Mouse (Mus musculus) embryo, embryonic 11.5 days (tissue): ENCODE results near the gene Btbd9.
A peak's percentile ranks its signal among the peaks of the same experiment; 100 is the strongest.

ENCODE experiments used
- DNase-seq: peaks from one replicate; pipeline ENCODE4 v3.0.0-alpha.2; 2012; ENCODE audit warnings: low read depth, low spot score

Gene Btbd9

DNA sequence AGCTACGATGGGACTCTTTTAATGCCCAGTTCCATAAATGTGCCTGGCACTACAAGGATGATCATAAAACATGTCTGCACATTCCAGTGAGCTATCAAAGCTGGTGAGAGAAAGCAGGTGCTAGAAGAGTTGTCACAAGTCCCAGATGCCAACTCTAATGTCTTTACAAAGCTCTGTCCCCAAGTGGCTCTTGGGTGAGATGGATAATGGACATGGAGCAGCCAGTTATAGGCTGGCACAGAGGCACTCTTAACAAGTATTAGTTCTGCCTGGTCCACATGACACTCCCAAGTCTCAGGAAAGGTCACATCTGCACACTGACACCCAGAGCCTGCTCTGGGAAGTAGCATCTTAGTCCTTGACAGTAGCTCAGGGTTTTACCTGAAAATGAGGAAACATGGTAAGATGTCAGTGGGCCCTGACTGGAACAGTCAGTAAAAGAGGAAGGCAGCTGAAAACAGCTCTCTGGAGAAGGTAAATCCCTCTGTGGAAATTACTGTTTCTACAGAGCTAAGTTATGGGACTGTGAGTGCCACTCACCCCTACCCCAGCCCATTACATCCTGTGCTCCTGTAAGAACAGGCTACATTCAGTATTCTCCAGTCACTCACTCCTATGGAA, 91.7 kb downstream of the Btbd9 start:
- DNase-seq: no peak

DNA sequence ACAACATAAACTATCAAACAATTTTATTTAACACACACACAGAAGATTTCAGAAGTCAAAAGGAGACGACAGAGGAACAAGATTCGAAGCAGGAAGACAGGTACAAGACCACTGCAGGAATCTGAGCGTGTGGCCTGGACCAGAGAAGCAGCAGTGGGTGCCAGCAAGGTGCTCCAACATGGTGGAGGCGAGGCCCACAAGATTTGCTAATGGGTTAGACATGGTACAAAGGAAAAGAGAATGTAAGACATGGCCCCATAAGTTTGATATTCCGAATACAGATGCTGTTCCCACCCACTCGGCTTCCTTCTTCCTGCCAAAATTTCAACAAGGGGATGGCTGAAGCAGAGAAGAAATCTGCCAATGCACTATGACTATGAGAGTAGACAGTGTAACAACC, 94.5 kb downstream of the Btbd9 start:
- no peak for DNase-seq

DNA sequence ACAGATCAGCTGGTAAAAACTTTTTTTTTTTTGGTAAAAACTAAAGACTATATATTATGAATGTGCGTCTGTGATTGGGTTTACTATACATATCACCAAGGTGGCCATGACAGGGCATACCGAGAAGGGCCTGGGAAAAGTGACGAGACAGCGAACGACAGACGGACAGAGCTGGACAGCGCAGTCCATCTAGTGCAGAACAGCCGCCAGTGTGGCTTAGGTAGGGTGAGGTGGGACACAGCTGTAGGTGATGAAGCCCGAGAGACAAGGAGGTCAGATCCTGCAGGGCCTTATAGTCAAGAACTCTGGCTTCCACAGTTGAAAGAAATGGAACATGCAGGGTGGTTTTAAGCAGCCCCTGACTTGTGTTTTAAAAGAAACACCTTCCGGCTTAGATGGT, 94.9 kb downstream of the Btbd9 start:
- DNase-seq: no peak

DNA sequence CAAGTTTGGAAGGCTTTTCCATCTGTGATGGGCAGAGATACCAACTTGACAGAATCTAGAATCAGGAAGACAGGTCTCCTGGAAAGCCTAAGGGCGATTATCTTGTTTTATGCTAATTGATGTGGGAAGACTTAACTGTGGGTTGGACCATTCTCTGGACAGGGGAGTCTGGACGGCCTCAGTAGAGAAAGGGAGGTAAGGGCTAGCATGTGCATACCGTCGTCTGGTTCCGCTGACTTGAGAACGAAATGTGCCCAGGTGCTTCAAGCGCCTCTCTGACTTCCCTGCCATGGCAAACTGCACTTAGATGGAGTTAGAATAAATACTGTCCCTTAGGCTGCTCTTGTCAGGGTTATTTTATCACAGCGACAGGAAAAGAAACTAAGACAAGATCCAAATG, 95.9 kb downstream of the Btbd9 start:
- no peak for DNase-seq

DNA sequence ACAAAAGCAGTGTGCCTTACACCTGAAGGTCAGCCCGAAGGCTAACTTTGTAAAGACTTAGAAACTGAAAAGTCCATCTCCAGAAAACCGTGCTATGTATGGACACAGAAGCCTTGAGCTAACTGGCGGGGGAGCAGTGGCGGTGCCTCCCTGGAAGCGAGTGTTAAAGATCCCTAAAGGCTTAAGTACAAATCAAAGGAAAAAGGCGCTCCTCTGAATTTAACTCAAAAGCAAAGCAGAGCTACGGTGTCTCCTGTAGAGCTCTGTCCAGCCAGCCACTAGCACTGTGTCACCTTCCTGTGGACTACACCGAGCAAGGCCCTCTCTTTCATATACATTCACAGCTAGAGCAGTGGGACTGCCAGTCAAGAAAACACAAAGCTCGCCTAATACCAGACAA, 98.1 kb downstream of the Btbd9 start:
- DNase-seq: no peak

DNA sequence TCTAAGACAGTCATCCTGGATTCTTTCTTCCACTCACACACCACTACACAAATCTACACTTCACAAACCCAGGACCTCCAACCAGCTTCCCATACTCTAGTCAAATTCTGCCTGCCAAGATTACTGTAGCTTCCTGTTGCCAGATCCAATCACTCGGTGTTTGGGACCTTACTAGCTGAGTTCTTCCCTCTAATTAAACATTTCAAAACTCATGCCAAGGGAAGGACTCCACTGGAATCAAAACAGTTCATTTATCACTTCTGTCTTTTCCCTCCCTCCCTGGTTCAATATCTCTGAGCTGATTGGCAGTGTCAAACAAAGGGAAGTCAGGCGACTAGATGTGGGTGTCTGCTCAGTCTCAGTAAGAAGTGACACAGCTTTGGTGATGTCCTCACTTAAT, 101.7 kb downstream of the Btbd9 start:
- no peak for DNase-seq

DNA sequence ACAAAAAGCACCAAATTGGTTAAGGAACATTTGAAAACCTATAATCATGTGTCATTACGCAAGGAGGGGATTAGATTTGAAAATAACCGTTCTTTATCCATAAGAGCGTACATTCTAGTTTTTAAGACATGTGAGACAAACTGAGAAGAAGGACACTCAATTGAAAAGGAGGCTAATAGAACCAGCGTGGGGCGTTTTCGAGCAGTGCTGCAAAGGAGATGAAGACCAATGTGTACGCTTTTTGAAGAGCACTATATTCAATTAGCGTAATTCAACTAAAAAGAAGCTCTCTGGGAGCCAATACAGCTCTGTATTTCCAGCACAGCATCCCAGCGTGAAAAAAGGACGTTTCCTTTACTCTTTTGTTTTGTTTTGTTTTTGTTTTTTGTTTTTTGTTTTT, 103.5 kb downstream of the Btbd9 start:
- no peak for DNase-seq

DNA sequence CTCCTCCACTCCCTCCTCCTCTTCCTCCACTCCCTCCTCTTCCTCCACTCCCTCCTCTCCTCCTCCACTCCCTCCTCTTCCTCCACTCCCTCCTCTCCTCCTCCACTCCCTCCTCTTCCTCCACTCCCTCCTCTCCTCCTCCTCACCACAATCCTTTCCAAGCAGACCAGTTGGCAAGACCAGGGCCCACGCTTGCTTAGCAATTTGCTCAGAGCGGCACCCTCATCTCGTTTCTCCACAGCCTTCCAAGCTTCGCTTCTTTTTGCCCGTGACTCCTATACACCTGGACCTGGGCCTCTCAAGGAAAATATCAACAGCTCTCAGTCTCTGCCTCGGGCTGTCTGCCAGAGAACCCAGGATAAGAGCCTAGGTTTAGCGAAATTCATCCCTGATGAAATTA, 104.8 kb downstream of the Btbd9 start:
- DNase-seq: no peak

DNA sequence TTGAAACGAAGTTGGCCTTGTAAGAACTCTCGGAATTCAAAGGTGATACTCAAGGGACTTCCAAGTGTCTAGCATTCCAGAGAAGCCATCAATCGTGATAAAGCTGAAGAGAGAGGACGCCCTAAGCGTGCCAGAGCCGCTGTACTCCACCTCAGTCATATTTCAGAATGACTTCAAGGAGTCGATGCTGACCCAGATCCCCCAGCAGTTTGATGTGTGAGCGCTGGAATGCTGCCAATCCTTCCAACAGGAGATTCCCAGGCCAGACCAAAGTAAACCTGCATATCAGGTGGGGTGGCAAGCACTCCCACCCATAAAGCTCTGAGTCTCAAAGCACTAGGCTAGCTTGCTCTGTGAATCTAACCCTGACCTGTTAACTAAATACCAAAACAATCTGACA, 105.5 kb downstream of the Btbd9 start:
- peak; percentile 59 for DNase-seq

DNA sequence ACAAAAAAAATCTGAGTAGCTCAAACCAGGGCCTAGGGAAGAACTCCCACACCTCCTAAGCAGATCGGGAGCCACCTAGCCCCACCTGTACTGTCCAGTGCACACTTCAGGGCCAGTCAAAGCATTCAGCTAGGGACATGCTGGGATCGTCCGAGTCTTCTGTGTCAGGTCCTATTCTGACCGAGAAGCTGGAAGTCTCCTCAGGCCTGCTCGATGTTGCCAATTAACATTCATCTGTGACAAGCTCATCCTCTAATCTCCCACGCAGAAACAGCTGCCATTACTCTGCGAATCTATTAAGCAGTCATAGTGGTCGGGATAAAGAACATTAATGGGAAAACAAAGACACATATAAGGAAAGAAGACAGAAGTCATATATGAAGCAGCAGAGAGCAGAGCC, 106.0 kb downstream of the Btbd9 start:
- DNase-seq: no peak

DNA sequence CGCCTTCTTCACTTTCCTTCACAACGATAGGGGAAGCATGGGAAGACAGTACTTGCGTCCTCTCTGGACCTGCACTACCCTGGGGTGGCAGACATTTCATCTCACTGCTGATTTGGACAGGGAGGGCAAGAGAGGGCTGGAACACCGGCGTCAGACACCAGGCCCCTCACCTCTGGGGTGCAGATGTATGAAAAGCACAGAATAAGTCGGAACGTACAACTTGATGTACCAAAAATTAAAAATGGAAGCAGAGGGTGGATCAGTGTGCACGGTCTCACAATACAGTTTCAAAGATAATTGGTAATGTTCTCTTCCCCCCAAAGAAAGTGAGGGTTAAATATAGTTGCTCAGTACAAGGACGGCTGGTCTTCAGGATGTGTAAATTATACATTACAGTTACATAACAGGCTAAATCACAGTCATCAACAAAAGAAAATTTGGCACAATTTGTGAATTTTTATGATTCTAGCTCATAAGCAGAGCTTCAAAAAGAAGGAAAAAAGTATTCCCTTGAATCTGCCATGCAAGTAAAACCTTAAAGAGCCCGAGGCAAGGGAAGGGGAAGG, 106.7 kb downstream of the Btbd9 start:
- no peak for DNase-seq

DNA sequence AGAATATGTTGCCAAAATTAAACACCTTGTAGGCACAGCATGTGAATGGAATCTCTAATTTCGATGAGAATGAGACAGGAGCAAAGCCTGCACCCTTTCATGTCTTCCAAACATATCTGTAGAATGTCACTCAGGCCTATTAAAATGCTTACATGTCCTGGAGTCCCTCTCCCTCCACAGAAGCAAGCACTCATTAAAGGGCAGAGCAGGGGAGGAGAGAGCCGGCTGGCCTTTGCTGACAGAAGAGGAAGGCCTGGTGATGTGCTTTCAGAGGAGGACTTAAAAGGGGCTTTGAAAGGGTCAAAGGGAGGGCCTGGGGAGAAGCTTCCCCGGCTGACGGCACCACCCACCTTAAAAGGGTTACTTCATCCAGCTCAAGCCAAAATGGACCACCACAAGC, 107.9 kb downstream of the Btbd9 start:
- no peak for DNase-seq

DNA sequence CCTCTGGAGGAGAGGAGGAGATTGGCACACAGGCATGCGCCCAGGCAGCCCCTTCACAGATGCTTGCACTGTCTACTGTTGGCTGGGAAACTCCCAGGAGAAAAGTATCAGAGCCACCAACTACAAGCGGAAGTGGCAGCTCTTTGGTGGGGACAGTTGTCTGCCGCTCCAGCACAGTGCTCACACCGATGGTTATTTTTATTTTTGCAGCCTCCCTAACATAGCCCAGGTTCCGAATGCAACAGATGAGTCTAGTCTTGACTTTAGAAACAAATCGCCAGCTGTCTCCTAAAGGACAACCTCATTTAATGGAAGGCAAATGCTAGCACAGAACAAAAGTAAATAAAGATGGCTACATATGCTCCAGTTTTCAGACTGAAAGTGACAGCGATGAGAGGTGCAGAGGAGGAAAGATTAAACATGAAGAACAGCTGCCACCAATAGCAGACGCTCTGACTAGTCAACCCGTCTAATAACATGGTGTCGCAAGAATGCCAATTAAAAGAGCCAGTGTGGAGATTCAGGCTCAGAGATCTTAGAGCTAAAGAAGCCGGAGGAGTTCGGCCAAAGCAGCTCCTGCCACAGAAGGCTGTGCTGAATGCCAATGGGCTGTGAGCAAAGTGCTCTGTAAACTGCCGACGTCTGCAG, 108.6 kb downstream of the Btbd9 start:
- DNase-seq: no peak

DNA sequence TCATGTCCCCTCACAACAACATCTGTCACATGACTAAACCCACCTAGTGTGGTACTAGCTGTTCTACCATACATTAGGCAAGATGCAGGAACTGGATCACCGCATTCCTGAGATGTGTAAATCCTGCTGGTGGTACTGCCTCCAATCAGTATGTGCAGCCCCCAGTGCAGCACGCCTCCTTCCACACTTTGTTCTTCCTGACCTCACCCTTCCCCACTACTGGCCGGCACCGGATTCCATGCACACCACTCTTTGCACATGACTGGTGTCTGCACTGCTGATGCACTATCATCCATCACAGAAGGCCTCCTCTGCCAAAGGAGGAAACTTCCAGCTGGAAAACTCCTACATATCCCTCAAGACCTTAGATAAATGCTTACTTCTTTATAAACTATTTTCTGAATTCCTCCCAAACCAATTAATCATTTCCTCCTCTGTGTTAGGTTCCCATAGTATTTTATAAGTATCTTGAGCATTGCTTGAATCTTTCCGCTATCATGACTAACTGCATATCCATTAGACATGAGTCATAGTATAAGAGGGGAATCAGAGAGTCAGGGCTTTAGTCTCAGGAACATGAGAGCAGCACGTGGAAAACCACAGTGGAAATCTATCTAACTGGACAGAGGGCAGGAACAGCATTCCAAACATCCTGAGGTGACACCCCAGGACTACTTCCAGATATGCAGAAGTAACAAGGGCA, 111.1 kb downstream of the Btbd9 start:
- no peak for DNase-seq

DNA sequence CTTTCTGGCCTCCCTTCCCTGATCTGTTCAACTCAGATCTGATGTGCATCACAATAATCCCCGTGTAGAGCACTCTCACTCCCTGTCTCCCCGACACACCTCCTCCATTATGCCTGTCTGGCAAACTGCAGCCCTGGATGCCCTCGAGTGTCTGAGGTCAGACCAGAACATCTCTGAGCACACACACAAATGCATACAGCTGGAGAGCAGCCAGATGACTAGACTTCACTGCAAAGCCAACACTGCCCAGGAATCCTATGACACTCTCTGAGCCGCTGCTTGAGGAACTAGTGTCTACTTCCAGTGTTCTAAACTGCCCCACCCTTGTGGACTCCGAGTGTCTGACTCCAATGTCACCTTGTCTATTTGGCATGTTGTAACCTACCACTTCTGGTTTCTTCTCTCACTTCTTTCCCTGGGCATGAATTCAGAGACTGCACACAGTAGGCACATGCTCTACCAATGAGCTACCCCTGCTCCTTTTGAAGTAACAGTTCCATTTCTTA, 112.0 kb downstream of the Btbd9 start:
- DNase-seq: no peak

DNA sequence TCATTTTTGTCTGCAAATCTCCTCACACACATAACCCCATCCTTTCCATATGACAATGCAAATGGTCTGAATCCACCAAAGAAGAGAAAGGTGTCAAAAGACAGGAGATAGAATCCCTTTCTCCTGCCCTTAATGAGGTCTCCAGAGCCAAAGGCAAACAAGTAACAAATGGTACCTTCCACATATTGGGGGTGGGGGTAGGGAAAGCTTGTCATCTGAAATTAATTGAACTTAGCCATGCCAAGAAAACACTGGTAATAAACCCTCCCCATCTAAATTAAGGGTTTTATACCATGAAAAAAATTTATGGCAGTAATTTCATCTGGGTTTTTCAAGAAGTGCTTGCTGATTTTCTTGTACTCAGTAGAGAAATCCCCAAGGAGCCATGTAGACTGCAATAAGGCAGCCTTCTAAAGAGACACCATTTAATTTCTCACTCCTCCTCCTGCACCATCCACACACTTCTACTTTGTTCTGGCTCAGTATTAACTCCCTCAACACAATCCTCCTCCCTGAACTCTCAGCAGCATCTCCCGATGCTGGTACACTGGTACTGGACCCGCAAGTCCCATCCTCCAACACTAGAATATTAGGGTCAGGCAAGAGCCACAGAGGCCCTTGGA, 115.5 kb downstream of the Btbd9 start:
- DNase-seq: no peak

DNA sequence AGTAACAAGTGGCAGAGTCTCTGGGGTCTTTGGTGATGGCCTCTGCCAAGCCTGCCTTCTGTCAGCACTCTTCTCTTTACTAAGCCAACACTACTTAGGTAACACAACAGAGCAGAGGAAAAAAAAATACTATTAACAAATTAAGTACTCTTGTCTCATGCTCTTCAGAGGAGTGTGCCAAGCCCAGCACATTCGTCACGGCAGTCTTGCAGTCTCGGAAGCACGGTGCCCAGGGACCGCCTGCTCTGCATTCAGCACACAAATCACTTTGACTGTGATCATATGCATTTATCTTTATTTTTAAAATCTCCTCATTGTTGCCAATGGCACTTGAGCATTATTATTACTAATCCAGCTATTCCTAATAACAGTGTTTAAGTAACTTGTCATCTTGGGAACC, 116.6 kb downstream of the Btbd9 start:
- DNase-seq: no peak

DNA sequence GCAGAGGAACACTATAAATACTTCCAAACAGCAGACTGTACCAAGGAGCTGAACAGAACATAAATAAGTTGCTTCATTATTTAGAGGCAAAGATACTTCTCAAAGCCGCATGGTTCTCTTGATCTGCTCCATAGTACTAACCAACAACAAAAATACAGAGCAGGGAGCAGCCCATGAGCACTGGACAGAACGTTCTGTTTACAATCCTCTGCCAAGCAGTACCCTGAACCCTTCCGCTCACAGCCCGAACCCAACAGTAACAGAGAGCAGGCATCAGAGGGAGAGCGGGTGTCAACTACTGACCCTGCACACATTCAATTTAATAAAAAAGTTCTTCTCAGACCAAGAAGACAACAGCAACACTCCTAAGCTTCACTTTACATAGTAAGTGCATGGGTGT, 117.4 kb downstream of the Btbd9 start:
- DNase-seq: no peak

DNA sequence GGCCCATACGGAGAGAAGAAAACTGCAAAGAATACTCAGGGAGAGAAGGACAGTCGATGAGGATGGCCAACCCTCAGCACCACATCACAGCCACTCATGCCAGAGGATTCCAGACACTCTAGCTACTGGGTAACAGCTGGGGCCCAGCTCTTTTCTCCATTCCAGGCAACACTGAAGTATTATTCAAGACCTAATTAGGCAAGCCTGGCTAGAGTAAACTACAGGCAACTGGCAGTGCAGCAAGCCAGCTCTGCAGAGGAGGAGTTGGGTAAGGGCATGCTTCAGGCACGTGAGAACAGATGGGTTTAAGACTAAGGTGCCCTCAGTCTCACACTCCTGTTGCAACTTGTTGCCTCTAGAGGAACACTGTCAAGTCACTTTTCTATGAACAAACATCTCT, 118.0 kb downstream of the Btbd9 start:
- DNase-seq: no peak

DNA sequence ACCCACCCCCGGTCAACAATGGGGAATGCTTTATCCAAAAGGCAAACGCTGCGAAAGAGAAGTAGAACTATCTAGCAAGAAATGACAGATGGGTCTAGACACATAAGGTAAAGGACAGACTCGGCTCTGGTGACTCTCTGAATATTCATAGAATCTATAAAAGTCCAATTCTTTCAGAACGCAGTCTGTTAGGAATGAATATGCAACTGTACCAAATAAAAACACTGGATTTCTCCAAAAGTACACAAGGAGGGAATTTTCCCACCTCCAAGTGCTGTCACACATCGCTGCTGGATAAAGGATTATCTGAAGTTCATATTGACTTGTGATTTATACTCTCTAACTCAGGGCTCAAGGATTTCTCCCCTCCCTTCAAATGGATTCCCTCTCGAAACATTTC, 118.8 kb downstream of the Btbd9 start:
- no peak for DNase-seq

DNA sequence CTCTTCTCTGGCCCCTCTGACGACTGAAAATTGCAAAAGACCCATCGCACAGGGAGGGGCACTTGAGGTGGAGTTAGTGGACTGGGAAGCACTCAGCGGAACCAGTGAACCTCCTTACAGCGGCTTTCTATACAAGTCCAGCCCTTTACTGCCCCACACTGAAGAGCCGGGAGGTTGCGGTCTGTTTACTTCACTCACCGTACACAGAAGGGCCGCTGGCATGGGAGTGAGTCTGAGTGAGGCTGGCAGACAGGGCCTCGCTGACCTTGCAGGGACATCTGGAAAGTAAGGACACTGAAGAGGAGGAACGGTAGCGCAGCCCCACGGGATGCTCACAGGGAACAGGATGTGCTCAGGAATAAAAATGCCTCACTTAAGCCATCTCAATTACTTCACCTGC, 120.0 kb downstream of the Btbd9 start:
- DNase-seq: no peak

DNA sequence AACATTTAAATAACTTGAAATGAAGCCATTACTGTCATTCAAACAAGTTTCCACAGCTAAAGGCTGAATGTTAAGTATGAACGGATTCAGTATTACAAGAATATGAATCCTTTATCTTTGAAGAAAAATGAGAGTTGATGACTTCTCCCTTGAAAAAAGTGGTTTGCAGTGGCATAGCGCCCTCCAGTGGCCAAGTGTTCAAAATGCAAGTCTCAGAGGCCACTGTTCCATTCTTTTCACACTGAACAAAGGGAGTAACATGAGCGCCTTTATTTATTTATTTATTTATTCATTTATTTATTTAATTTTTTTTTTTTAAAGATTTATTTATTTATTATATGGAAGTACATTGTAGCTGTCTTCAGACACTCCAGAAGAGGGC, 121.4 kb downstream of the Btbd9 start:
- DNase-seq: peak; percentile 74
